ENCODE assay signal across 29 mouse cellular contexts in genomic region chr17:89051031-89051563, GRCm38 (mm10).
DNase-seq lines count a peak whose midpoint lies in the region; ATAC-seq lines count a peak whose summit lies in the region.
"Had no signal": no experiment of that assay in that cellular context is flagged by ENCODE, and none has a peak within 500 bp of the region (broad histone marks: within the 10 kb centered on the region; RNA-seq: fewer than 3 reads in every experiment).

No protein-coding gene starts in this region.

- H3K4me1 ChIP-seq in midbrain, embryonic 15.5 days = no peaks in the 10 kb centered on the region
- H3K4me1 ChIP-seq: embryonic facial prominence, embryonic 10.5 days; embryonic facial prominence, embryonic 13.5 days; forebrain, embryonic 12.5 days; forebrain, embryonic 15.5 days; heart, embryonic 15.5 days had no signal

- WGBS in midbrain, embryonic 15.5 days = 90% methylated on average over 3 of the region's 3 CpGs

- H3K4me2 ChIP-seq in midbrain, embryonic 15.5 days = no peak overlapping the region
- H3K4me2 ChIP-seq: embryonic facial prominence, embryonic 13.5 days; forebrain, embryonic 12.5 days; forebrain, embryonic 15.5 days; heart, embryonic 12.5 days; heart, embryonic 15.5 days; hindbrain, embryonic 14.5 days had no signal

- intact Hi-C loops in left cerebral cortex, postnatal 14 days (cut with DNase I) = no loop called here

- no peak overlapping the region for H3K4me3 ChIP-seq in midbrain, embryonic 15.5 days
- H3K4me3 ChIP-seq: embryonic facial prominence, embryonic 10.5 days; embryonic facial prominence, embryonic 13.5 days; erythroblast, embryonic 14.5 days; forebrain, embryonic 12.5 days; forebrain, embryonic 15.5 days; gastrocnemius, adult 2 months; heart, embryonic 12.5 days; heart, embryonic 15.5 days had no signal

- DNase-seq in frontal cortex, postnatal 25 days (ENCODE audit: low spot score in 2 of 2) = no peak
- DNase-seq in left cerebral cortex, adult 11 months (ENCODE audit: low spot score) = peak; percentile 7
- no peak for DNase-seq in left cerebral cortex, postnatal 14 days (ENCODE audit: low spot score in 2 of 2)
- no peak for DNase-seq in kidney, adult 11 months
- DNase-seq: adrenal gland, adult 8-10 months; adrenal gland, postnatal 25 days; cerebellum, adult 18-20 months; cerebellum, postnatal 14 days; embryo, embryonic 11 days; gastrocnemius, adult 2 months; gastrocnemius, postnatal 14 days; heart, adult 18-20 months; heart, postnatal 10 days; heart, postnatal 36 days had no signal

- H3K9me3 ChIP-seq in midbrain, embryonic 15.5 days = no peaks in the 10 kb centered on the region
- H3K9me3 ChIP-seq: embryonic facial prominence, embryonic 10.5 days; embryonic facial prominence, embryonic 13.5 days; forebrain, embryonic 12.5 days; forebrain, embryonic 15.5 days; heart, embryonic 12.5 days; heart, embryonic 15.5 days had no signal

- peak; percentile 52; the same call in 1 of the 2 replicates for ATAC-seq in frontal cortex, adult (ENCODE audit: low TSS enrichment)
- ATAC-seq in common myeloid progenitor, adult 5-6 weeks (replicated peaks; ENCODE audit: low read depth, poor library complexity, severe bottlenecking) = peak; percentile 79
- no peak for ATAC-seq in midbrain, embryonic 15.5 days (replicated peaks)
- ATAC-seq: activated CD4-positive, CD25-positive, alpha-beta regulatory T cell, adult 4 months; forebrain, embryonic 15.5 days; hindbrain, postnatal 0 days; inflammation-experienced regulatory T-cells, adult 6 months; intestine, embryonic 16.5 days had no signal

- no peaks in the 10 kb centered on the region for H3K36me3 ChIP-seq in midbrain, embryonic 15.5 days (replicated peaks)
- H3K36me3 ChIP-seq: embryonic facial prominence, embryonic 10.5 days; embryonic facial prominence, embryonic 13.5 days; forebrain, embryonic 12.5 days; forebrain, embryonic 15.5 days; heart, embryonic 12.5 days; heart, embryonic 15.5 days had no signal

- no peak overlapping the region for H3K27ac ChIP-seq in midbrain, embryonic 15.5 days
- H3K27ac ChIP-seq: embryonic facial prominence, embryonic 10.5 days; embryonic facial prominence, embryonic 13.5 days; forebrain, embryonic 12.5 days; forebrain, embryonic 15.5 days; gastrocnemius, adult 2 months; heart, embryonic 15.5 days; hindbrain, embryonic 14.5 days; hindbrain, postnatal 0 days had no signal

- no peak overlapping the region for H3K9ac ChIP-seq in midbrain, embryonic 15.5 days
- H3K9ac ChIP-seq: embryonic facial prominence, embryonic 13.5 days; forebrain, embryonic 12.5 days; forebrain, embryonic 15.5 days; heart, embryonic 12.5 days; heart, embryonic 15.5 days; hindbrain, embryonic 14.5 days had no signal

- H3K27me3 ChIP-seq in midbrain, embryonic 15.5 days (replicated peaks) = no peaks in the 10 kb centered on the region
- H3K27me3 ChIP-seq: embryonic facial prominence, embryonic 13.5 days; forebrain, embryonic 12.5 days; forebrain, embryonic 15.5 days; heart, embryonic 12.5 days; heart, embryonic 15.5 days had no signal
